Mouse (Mus musculus) C2C12 (cell line): ENCODE data around the gene Frmpd1. TPM values are rescaled to one million over a fixed set of nuclear protein-coding genes. Genes with fewer than 3 reads are reported as not detected.
A peak's percentile ranks its signal among the peaks of the same experiment; 100 is the strongest.

Experiments used
- H3K27me3 ChIP-seq: one replicate; pipeline ENCODE4 v1.6.1; 2011; ENCODE audit not compliant: control insufficient read depth, insufficient read depth, insufficient read length
- H3K36me3 ChIP-seq: one replicate; pipeline ENCODE4 v1.6.1; 2011; ENCODE audit not compliant: control insufficient read depth, insufficient read depth
- H3K4me3 ChIP-seq: one replicate; pipeline ENCODE4 v1.5.1; 2011; ENCODE audit warnings: mild to moderate bottlenecking, control low read depth; ENCODE audit not compliant: poor library complexity, insufficient read depth, severe bottlenecking
- H3K79me2 ChIP-seq: one replicate; pipeline ENCODE4 v1.6.1; 2011; ENCODE audit not compliant: control insufficient read depth, insufficient read depth
- H3K79me3 ChIP-seq: one replicate; pipeline ENCODE4 v1.6.1; 2011; ENCODE audit warnings: low read depth, control low read depth
- H3ac ChIP-seq: one replicate; pipeline ENCODE3; 2011; ENCODE audit warnings: low read depth; ENCODE audit not compliant: control insufficient read depth, insufficient read length
- CEBPB ChIP-seq: IDR thresholded peaks from one replicate; pipeline ENCODE4 v1.6.1; 2011; ENCODE audit warnings: low read depth, mild to moderate bottlenecking, control low read depth, moderate library complexity
- CTCF ChIP-seq: IDR thresholded peaks from one replicate; pipeline ENCODE4 v1.5.1; 2011; ENCODE audit not compliant: control insufficient read depth, insufficient read depth, insufficient read length
- FOSL1 ChIP-seq: IDR thresholded peaks from one replicate; pipeline ENCODE4 v1.8.0; 2011; ENCODE audit warnings: mild to moderate bottlenecking, low read length; ENCODE audit not compliant: poor library complexity, insufficient read depth, severe bottlenecking
- MAX ChIP-seq: IDR thresholded peaks from one replicate; pipeline ENCODE4 v1.6.1; 2011; ENCODE audit warnings: mild to moderate bottlenecking, control low read depth
- MYOD1 ChIP-seq: IDR thresholded peaks from one replicate; pipeline ENCODE4 v1.6.1; 2011; ENCODE audit warnings: low read depth; ENCODE audit not compliant: control insufficient read depth, insufficient read length
- MYOG ChIP-seq: IDR thresholded peaks from one replicate; pipeline ENCODE4 v1.6.1; 2011; ENCODE audit not compliant: control insufficient read depth, insufficient read length; ENCODE audit errors: extremely low read depth
- USF1 ChIP-seq: IDR thresholded peaks from one replicate; pipeline ENCODE4 v1.6.1; 2011; ENCODE audit warnings: low read depth, mild to moderate bottlenecking, control low read depth, moderate library complexity
- polyA plus RNA-seq: library from polyadenylated mRNA; unstranded; fragments of >200 nt; fragmentation: generic; extraction: Trizol; gene quantifications from one replicate; pipeline ENCODE4 v1.2.1, GENCODE M21; 2012; ENCODE audit warnings: missing spikeins

Gene Frmpd1
- polyA plus RNA-seq, 1 experiment = 9.7 TPM

GRCm38 (mm10) chr4:45158608-45159007 lies 26.1 kb upstream of the Frmpd1 start:
- Histone ChIP-seq H3K4me3 (no peak overlapping the region), H3K36me3 (no peaks in the 10 kb centered on the region), H3K79me2 (no peaks in the 10 kb centered on the region), H3K27me3 (no peaks in the 10 kb centered on the region), H3ac (no peak overlapping the region), H3K79me3 (no peaks in the 10 kb centered on the region)
- no peak for TF ChIP-seq FOSL1
- no peak for TF ChIP-seq CEBPB
- no peak for TF ChIP-seq USF1
- TF ChIP-seq MAX = no peak
- TF ChIP-seq MYOG = no peak
- TF ChIP-seq MYOD1 = no peak
- TF ChIP-seq CTCF = no peak

DNA sequence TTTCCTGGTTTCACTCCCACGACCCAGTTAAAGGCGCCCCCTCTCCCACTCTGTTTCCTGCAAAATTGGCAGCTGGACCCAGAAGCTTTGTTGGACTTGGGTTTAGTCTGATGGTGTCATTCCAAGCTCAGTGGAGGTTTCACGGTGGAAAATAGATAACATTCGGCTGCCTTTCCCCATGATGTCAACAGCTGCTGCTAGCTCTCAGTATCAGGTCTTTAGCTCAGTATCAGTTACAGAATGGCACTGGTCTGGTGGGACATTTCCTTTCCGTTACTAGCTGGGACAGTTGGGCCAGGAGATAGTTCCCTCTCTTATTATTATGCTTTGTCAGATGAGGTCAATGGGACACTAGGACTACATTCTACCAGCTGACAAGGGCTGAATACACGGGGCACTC lies 23.9 kb upstream of the Frmpd1 start:
- no peaks in the 10 kb centered on the region for H3K79me2 ChIP-seq
- H3K36me3 ChIP-seq = no peaks in the 10 kb centered on the region
- H3K4me3 ChIP-seq = no peak overlapping the region
- TF ChIP-seq USF1 = no peak
- TF ChIP-seq MAX = no peak
- TF ChIP-seq MYOG = no peak
- no peak for TF ChIP-seq CEBPB
- no peak for TF ChIP-seq FOSL1
- no peak for TF ChIP-seq CTCF
- TF ChIP-seq MYOD1 = no peak
- no peaks in the 10 kb centered on the region for H3K79me3 ChIP-seq
- H3K27me3 ChIP-seq = no peaks in the 10 kb centered on the region
- no peak overlapping the region for H3ac ChIP-seq

DNA sequence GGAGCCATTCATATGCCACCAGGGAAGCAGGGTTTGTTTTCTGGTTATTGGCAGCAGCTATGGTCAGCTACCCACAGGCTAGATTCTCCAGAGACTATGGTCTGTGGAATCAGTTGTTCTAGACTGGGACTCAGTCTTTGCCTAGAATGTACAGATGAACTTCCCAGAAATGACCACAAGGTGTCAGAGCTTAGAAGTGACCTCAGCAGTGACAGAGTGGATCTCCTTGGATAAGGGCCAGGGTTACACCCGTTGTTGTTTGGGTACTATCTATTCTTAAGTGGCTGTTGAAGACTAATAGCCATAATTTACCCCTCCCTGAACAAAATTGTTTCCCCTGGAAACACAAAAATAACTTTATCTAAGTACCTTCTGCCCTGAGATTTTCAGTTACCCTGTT lies 21.0 kb upstream of the Frmpd1 start:
- TF ChIP-seq CEBPB (no peak), USF1 (no peak), MAX (no peak), MYOG (no peak), FOSL1 (no peak), CTCF (peak; percentile 6), MYOD1 (no peak)
- H3K79me3 ChIP-seq = no peaks in the 10 kb centered on the region
- H3K4me3 ChIP-seq = no peak overlapping the region
- no peak overlapping the region for H3ac ChIP-seq
- H3K79me2 ChIP-seq = no peaks in the 10 kb centered on the region
- no peaks in the 10 kb centered on the region for H3K36me3 ChIP-seq
- H3K27me3 ChIP-seq = no peaks in the 10 kb centered on the region

- Histone ChIP-seq H3K79me2 (no peaks in the 10 kb centered on the region), H3K36me3 (no peaks in the 10 kb centered on the region), H3K79me3 (no peaks in the 10 kb centered on the region), H3K4me3 (no peak overlapping the region), H3ac (no peak overlapping the region), H3K27me3 (no peaks in the 10 kb centered on the region)
- TF ChIP-seq MAX (no peak), MYOD1 (peak; percentile 79)
Measured at GRCm38 (mm10) chr4:45165477-45165876, 19.2 kb upstream of the Frmpd1 start.

- Histone ChIP-seq H3K79me2 (no peaks in the 10 kb centered on the region), H3K36me3 (no peaks in the 10 kb centered on the region), H3ac (no peak overlapping the region), H3K4me3 (no peak overlapping the region), H3K27me3 (no peaks in the 10 kb centered on the region), H3K79me3 (no peaks in the 10 kb centered on the region)
- TF ChIP-seq USF1 (no peak), FOSL1 (no peak), CEBPB (no peak), MAX (no peak), CTCF (no peak)
Measured at GRCm38 (mm10) chr4:45165955-45166354, 18.7 kb upstream of the Frmpd1 start.

DNA sequence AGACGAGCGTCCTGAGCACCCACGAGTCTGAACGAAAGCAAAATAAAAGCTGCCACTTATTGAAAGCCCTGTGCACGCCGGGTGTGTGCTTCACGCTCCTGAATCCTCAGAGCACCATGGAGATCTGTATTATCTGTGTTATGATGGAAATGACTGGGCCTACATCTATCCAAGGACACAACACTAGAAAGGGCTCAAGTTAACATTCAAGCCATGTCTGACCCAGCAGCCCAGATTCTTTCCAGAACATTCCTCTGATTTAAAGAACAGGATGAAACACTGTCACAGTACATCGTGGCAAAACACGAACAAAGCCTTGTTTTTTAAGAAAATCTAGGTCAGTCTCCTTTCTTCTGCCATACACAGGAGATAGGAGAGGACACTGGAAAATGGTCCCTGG lies 13.3 kb upstream of the Frmpd1 start:
- no peaks in the 10 kb centered on the region for H3K79me2 ChIP-seq
- H3ac ChIP-seq = no peak overlapping the region
- no peaks in the 10 kb centered on the region for H3K27me3 ChIP-seq
- TF ChIP-seq CTCF = no peak
- TF ChIP-seq MAX = no peak
- TF ChIP-seq USF1 = no peak
- TF ChIP-seq FOSL1 = no peak
- TF ChIP-seq CEBPB = no peak
- no peak for TF ChIP-seq MYOD1
- H3K36me3 ChIP-seq = no peaks in the 10 kb centered on the region
- H3K4me3 ChIP-seq = no peak overlapping the region
- H3K79me3 ChIP-seq = no peaks in the 10 kb centered on the region
